In the genomic region with DNA sequence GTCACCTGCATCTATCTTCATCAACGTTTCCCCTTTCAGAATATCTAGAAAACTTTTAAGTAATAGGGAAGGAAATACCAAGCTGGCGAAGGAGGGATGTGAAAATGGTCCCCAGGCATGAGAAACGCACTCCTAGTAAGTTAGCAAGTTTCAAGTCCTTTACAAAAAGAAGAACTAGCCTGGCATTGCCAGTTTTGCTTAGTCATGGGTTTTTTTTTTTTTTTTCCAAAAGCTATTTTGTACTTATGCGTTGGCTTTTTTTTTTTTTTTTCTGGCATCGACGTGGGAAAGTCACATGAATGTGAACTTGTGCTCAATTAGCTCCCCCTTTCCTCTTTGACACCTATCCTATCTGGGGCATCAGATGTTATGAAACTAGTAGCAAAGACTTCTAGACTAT, we compare ENCODE assay signal across 27 mouse cellular contexts. TPM values are rescaled to one million over a fixed set of nuclear protein-coding genes. Genes with fewer than 3 reads are reported as not detected.
DNase-seq lines count a peak whose midpoint lies in the region; ATAC-seq and TF ChIP-seq lines count a peak whose summit lies in the region.
"Had no signal": no experiment of that assay in that cellular context is flagged by ENCODE, and none has a peak within 500 bp of the region (broad histone marks: within the 10 kb centered on the region; RNA-seq: fewer than 3 reads in every experiment).

No protein-coding gene starts in this region.

- TF ChIP-seq CTCF in liver, adult 2 months (IDR thresholded peaks at IDR 0.05; ENCODE audit: low read depth, low read length), result no peak
- TF ChIP-seq CTCF in MEL (IDR thresholded peaks at IDR 0.05 in 2 of 3, conservative IDR thresholded peaks at IDR 0.05 in 1 of 3; ENCODE audit: control insufficient read depth in 1 of 3, insufficient read depth in 1 of 3, low read depth in 2 of 3, low read length in 3 of 3, poor library complexity in 1 of 3, severe bottlenecking in 1 of 3), result no peak

- no peak for TF ChIP-seq POLR2A in liver, adult 2 months (IDR thresholded peaks at IDR 0.05; ENCODE audit: extremely low read depth, insufficient read depth, low read length)
- TF ChIP-seq POLR2A in MEL (IDR thresholded peaks at IDR 0.05; ENCODE audit: control insufficient read depth in 1 of 2, insufficient read depth in 1 of 2, low read depth in 1 of 2, low read length in 2 of 2, poor library complexity in 1 of 2), result no peak

- no peaks in the 10 kb centered on the region for H3K27me3 ChIP-seq in liver, adult 2 months (ENCODE audit: control insufficient read depth, insufficient read depth, low read length)
- H3K27me3 ChIP-seq in MEL (ENCODE audit: control insufficient read depth in 1 of 2, insufficient read depth in 2 of 2, low read length in 2 of 2), result peaks cover 0 to 3% of the 10 kb centered on the region in 2 experiments; a peak in 2 of 4 replicates
- H3K27me3 ChIP-seq in hindbrain, embryonic 11.5 days (ENCODE audit: control insufficient read depth, insufficient read depth, low read length), result no peaks in the 10 kb centered on the region
- H3K27me3 ChIP-seq: forebrain, embryonic 12.5 days; hindbrain, embryonic 15.5 days; intestine, embryonic 15.5 days; neural tube, embryonic 13.5 days had no signal

- no peak for TF ChIP-seq RAD21 in MEL (IDR thresholded peaks at IDR 0.05; ENCODE audit: low read depth, low read length)

- no peak overlapping the region for H3K9ac ChIP-seq in liver, adult 2 months (ENCODE audit: low read depth, low read length)
- no peak overlapping the region for H3K9ac ChIP-seq in MEL (ENCODE audit: control insufficient read depth, low read depth, low read length, poor library complexity, severe bottlenecking)
- H3K9ac ChIP-seq in hindbrain, embryonic 11.5 days (ENCODE audit: low read depth, low read length), result no peak overlapping the region
- H3K9ac ChIP-seq: forebrain, embryonic 12.5 days; hindbrain, embryonic 15.5 days; intestine, embryonic 15.5 days; neural tube, embryonic 13.5 days had no signal

- H3K9me3 ChIP-seq in MEL (replicated peaks; ENCODE audit: insufficient read depth, low read length), result no peaks in the 10 kb centered on the region
- no peaks in the 10 kb centered on the region for H3K9me3 ChIP-seq in hindbrain, embryonic 11.5 days (ENCODE audit: control insufficient read depth, low read length)
- H3K9me3 ChIP-seq: embryonic facial prominence, embryonic 10.5 days; forebrain, embryonic 12.5 days; hindbrain, embryonic 15.5 days; intestine, embryonic 15.5 days; midbrain, embryonic 10.5 days; neural tube, embryonic 13.5 days had no signal

- no peak overlapping the region for H3K4me3 ChIP-seq in liver, adult 2 months (ENCODE audit: insufficient read depth, low read depth, low read length)
- no peak overlapping the region for H3K4me3 ChIP-seq in MEL (ENCODE audit: control insufficient read depth in 1 of 2, insufficient read depth in 1 of 2, low read depth in 2 of 2, low read length in 2 of 2)
- H3K4me3 ChIP-seq in hindbrain, embryonic 11.5 days (ENCODE audit: low read depth, low read length), result no peak overlapping the region
- H3K4me3 ChIP-seq: embryonic facial prominence, embryonic 10.5 days; forebrain, embryonic 12.5 days; hindbrain, embryonic 15.5 days; intestine, embryonic 15.5 days; midbrain, embryonic 10.5 days; neural tube, embryonic 13.5 days had no signal

- DNase-seq in liver, adult 2 months (ENCODE audit: extremely low read depth, low read depth, low spot score), result peak; percentile 29
- DNase-seq in liver, result no peak
- peak; percentile 57 for DNase-seq in MEL (ENCODE audit: low read depth, low spot score)
- DNase-seq in skeletal muscle tissue, adult 2 months (ENCODE audit: low read depth, low spot score), result peak; percentile 26
- no peak for DNase-seq in hindbrain, embryonic 11.5 days (ENCODE audit: low spot score)
- DNase-seq in urinary bladder, adult 18-20 months (ENCODE audit: low spot score in 2 of 2), result no peak
- DNase-seq in spleen, postnatal 14 days (ENCODE audit: low spot score in 2 of 2), result no peak
- DNase-seq: adrenal gland, postnatal 10 days; cerebellum, adult 18-20 months; cerebellum, postnatal 25 days; gastrocnemius, postnatal 25 days; heart, postnatal 10 days; lung, adult 2 months; right cerebral cortex, adult 18-20 months; thymus, postnatal 36 days had no signal

- H3K4me2 ChIP-seq in hindbrain, embryonic 11.5 days (replicated peaks; ENCODE audit: low read depth, low read length), result no peak overlapping the region
- H3K4me2 ChIP-seq: forebrain, embryonic 12.5 days; heart, embryonic 11.5 days; hindbrain, embryonic 15.5 days; intestine, embryonic 15.5 days; liver, embryonic 11.5 days; neural tube, embryonic 13.5 days had no signal

- H3K36me3 ChIP-seq in liver, adult 2 months (ENCODE audit: control insufficient read depth, insufficient read depth, low read length), result no peaks in the 10 kb centered on the region
- H3K36me3 ChIP-seq in MEL (ENCODE audit: control insufficient read depth in 1 of 2, insufficient read depth in 2 of 2, low read length in 2 of 2), result peaks cover 0 to 16% of the 10 kb centered on the region in 2 experiments; a peak in 2 of 4 replicates
- H3K36me3 ChIP-seq in hindbrain, embryonic 11.5 days (ENCODE audit: control insufficient read depth, insufficient read depth, low read length), result no peaks in the 10 kb centered on the region
- H3K36me3 ChIP-seq: embryonic facial prominence, embryonic 10.5 days; forebrain, embryonic 12.5 days; hindbrain, embryonic 15.5 days; intestine, embryonic 15.5 days; midbrain, embryonic 10.5 days; neural tube, embryonic 13.5 days had no signal

- WGBS in liver, adult 2 months, result 74% methylated on average over 6 of the region's 6 CpGs
- WGBS in hindbrain, embryonic 11.5 days, result 86% methylated on average over 6 of the region's 6 CpGs

- no peaks in the 10 kb centered on the region for H3K4me1 ChIP-seq in liver, adult 2 months (ENCODE audit: control insufficient read depth, insufficient read depth, low read length)
- peaks cover 0 to 16% of the 10 kb centered on the region in 2 experiments; a peak in 2 of 4 replicates for H3K4me1 ChIP-seq in MEL (ENCODE audit: control insufficient read depth in 1 of 2, insufficient read depth in 2 of 2, low read length in 2 of 2)
- no peaks in the 10 kb centered on the region for H3K4me1 ChIP-seq in hindbrain, embryonic 11.5 days (replicated peaks; ENCODE audit: control insufficient read depth, insufficient read depth, low read length)
- H3K4me1 ChIP-seq: forebrain, embryonic 12.5 days; hindbrain, embryonic 15.5 days; intestine, embryonic 15.5 days; midbrain, embryonic 10.5 days; neural tube, embryonic 13.5 days had no signal

- no peak overlapping the region for H3K27ac ChIP-seq in liver, adult 2 months (replicated peaks; ENCODE audit: insufficient read depth, low read depth, low read length)
- H3K27ac ChIP-seq in MEL (ENCODE audit: control insufficient read depth, low read depth, low read length), result no peak overlapping the region
- H3K27ac ChIP-seq in hindbrain, embryonic 11.5 days (ENCODE audit: low read depth, low read length), result no peak overlapping the region
- H3K27ac ChIP-seq: embryonic facial prominence, embryonic 10.5 days; forebrain, embryonic 12.5 days; hindbrain, embryonic 15.5 days; intestine, embryonic 15.5 days; midbrain, embryonic 10.5 days; neural tube, embryonic 13.5 days had no signal

- no peaks in the 10 kb centered on the region for H3K79me2 ChIP-seq in liver, adult 2 months (ENCODE audit: control insufficient read depth, insufficient read depth, low read length)
- H3K79me2 ChIP-seq in MEL (ENCODE audit: control insufficient read depth, insufficient read depth, low read length, poor library complexity), result no peaks in the 10 kb centered on the region

- ATAC-seq in granulocyte monocyte progenitor cell, adult 5-6 weeks (replicated peaks; ENCODE audit: poor library complexity, severe bottlenecking), result peak; percentile 73
- no peak for ATAC-seq in hindbrain, embryonic 11.5 days (ENCODE audit: low FRiP score)
- ATAC-seq: intestine, embryonic 15.5 days had no signal

- TF ChIP-seq EP300 in MEL (IDR thresholded peaks at IDR 0.05; ENCODE audit: low read depth in 1 of 2, low read length in 2 of 2), result peak; percentile 13 to 36; a peak in 1 of 4 replicates

TF ChIP-seq in MEL, 35 proteins besides CTCF, POLR2A, EP300 and RAD21:
- peak; percentile 36; the same call in 1 of the 2 replicates for TF ChIP-seq USF1 (IDR thresholded peaks at IDR 0.05; ENCODE audit: low read depth, low read length)
- no peak for TF ChIP-seq E2F4 (IDR thresholded peaks at IDR 0.05; ENCODE audit: borderline replicate concordance, low read depth, low read length)
- TF ChIP-seq ZNF384 (IDR thresholded peaks at IDR 0.05; ENCODE audit: low read depth, low read length), result peak; percentile 98
- no peak for TF ChIP-seq POLR2AphosphoS2 (IDR thresholded peaks at IDR 0.05; ENCODE audit: low read length)
- peak; percentile 65 for TF ChIP-seq ETS1 (IDR thresholded peaks at IDR 0.05; ENCODE audit: low read depth, low read length)
- TF ChIP-seq MAFK (IDR thresholded peaks at IDR 0.05; ENCODE audit: borderline replicate concordance, low read depth, low read length), result peak; percentile 84

RNA-seq across cellular contexts. Expression of a gene that starts 18.3 kb away (rescaled TPM):
- 84.9 and 98.1 TPM in 2 replicates for total RNA-seq in liver, adult 2 months (2014; rRNA removed)
- 30.3 and 31.7 TPM in 2 replicates for polyA plus RNA-seq in liver, adult 2 months (2012; rRNA removed)
- total RNA-seq in MEL (2012; rRNA removed), result 47.4 and 51.7 TPM in 2 replicates
- polyA plus RNA-seq in MEL (2012; ENCODE audit: insufficient read depth in 1 of 2, insufficient read length in 2 of 2, low read depth in 1 of 2, low replicate concordance in 2 of 2, missing spikeins in 1 of 2), result 10 to 100 TPM in 1 of 2 experiments, not detected in 1; 93.6 TPM
- total RNA-seq in granulocyte monocyte progenitor cell, adult 5-6 weeks (2014; fragmentation: Nextera tagmentation), result 82.8 and 86.9 TPM in 2 replicates
- 105 and 108 TPM in 2 replicates for total RNA-seq in granulocyte monocyte progenitor cell, adult 5-6 weeks (2017)
- polyA plus RNA-seq in hindbrain, embryonic 11.5 days (2014; fragmentation: Nextera tagmentation; extraction: Ambion mirVana), result 161 and 167 TPM in 2 replicates

RNA-seq across cellular contexts. Expression of a gene that starts 27.5 kb away (rescaled TPM):
- 2.6 and 3.0 TPM in 2 replicates for total RNA-seq in liver, adult 2 months (2014; rRNA removed)
- 0.19 and 0.37 TPM in 2 replicates for polyA plus RNA-seq in liver, adult 2 months (2012; rRNA removed)
- not detected in 2 replicates for total RNA-seq in MEL (2012; rRNA removed)
- not detected for polyA plus RNA-seq in MEL (2012; ENCODE audit: insufficient read depth in 1 of 2, insufficient read length in 2 of 2, low read depth in 1 of 2, low replicate concordance in 2 of 2, missing spikeins in 1 of 2)
- total RNA-seq in granulocyte monocyte progenitor cell, adult 5-6 weeks (2014; fragmentation: Nextera tagmentation), result 1.9 TPM in 1 of 2 replicates, not detected in the other
- total RNA-seq in granulocyte monocyte progenitor cell, adult 5-6 weeks (2017), result 3.1 TPM in 1 of 2 replicates, not detected in the other
- not detected in 2 replicates for polyA plus RNA-seq in hindbrain, embryonic 11.5 days (2014; fragmentation: Nextera tagmentation; extraction: Ambion mirVana)
- total RNA-seq: gastrocnemius, postnatal 25 days; layer of hippocampus, postnatal 14 days; left cerebral cortex, postnatal 25 days had no signal
- polyA plus RNA-seq: embryonic facial prominence, embryonic 10.5 days; forebrain, embryonic 12.5 days; heart, embryonic 11.5 days; hindbrain, embryonic 15.5 days; midbrain, embryonic 10.5 days; neural tube, embryonic 13.5 days; small intestine, adult 2 months had no signal

Comparison
In these comparisons a context has a peak if more than half of its experiments do, and no peak if none do; other contexts are left out.
1. DNase-seq: peak in liver, adult 2 months (single experiment), MEL (single experiment) and skeletal muscle tissue, adult 2 months (single experiment); none in liver (single experiment), hindbrain, embryonic 11.5 days (single experiment), urinary bladder, adult 18-20 months (0 of 2) and spleen, postnatal 14 days (0 of 2).